Mouse (Mus musculus): ENCODE measurements around the gene Serpind1. TPM values are rescaled to one million over a fixed set of nuclear protein-coding genes. Genes with fewer than 3 reads are reported as not detected.

Serpind1 gene
- polyA plus RNA-seq (2012; rRNA removed): 102 and 121 TPM in 2 replicates

DNA sequence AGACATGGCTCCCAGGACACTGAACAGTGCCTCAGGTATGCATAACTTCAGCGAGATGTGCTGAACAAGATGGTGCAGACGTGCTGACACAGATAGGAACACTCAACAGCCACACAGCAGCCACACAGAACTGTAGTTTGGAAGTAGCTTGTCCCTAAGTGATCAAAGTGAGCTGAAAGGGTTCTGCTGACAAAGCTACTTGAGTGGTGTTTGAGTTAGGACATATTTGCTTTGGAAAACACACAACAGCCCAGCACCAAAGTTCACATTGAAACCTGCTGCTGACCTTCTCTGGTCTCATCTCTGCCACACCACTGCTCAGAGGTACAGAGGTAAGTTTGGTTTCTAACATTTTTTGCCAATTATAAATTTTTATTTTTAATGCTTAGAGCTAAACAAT is at the start of gene Serpind1:
Gene Serpind1 (plus strand): TSS at position 256 of the 400 bp plus-strand sequence.

Other genes starting within 250 kb of the Serpind1 start
- gene Ppil2, start 220.1 kb upstream of the Serpind1 start, polyA plus RNA-seq (2012; rRNA removed): 32.2 and 35.2 TPM in 2 replicates
- 23.3 and 23.4 TPM in 2 replicates for gene 2610318N02Rik, start 206.2 kb upstream of the Serpind1 start, polyA plus RNA-seq (2012; rRNA removed)
- 23.8 and 24.0 TPM in 2 replicates for gene Sdf2l1, start 199.0 kb upstream of the Serpind1 start, polyA plus RNA-seq (2012; rRNA removed)
- gene Ydjc, start 186.8 kb upstream of the Serpind1 start, polyA plus RNA-seq (2012; rRNA removed): 8.4 and 9.2 TPM in 2 replicates
- gene Ccdc116, start 184.1 kb upstream of the Serpind1 start, polyA plus RNA-seq (2012; rRNA removed): 0.76 and 0.99 TPM in 2 replicates
- gene Ube2l3, start 128.7 kb upstream of the Serpind1 start, polyA plus RNA-seq (2012; rRNA removed): 69.6 and 76.0 TPM in 2 replicates
- 0.03 TPM in 2 replicates for gene Rimbp3, start 122.8 kb upstream of the Serpind1 start, polyA plus RNA-seq (2012; rRNA removed)
- gene Hic2, start 97.8 kb upstream of the Serpind1 start, polyA plus RNA-seq (2012; rRNA removed): 2.0 and 2.4 TPM in 2 replicates
- 3.9 and 4.2 TPM in 2 replicates for gene Tmem191c, start 55.3 kb upstream of the Serpind1 start, polyA plus RNA-seq (2012; rRNA removed)
- 4.0 and 5.1 TPM in 2 replicates for gene Snap29, start 74.6 kb downstream of the Serpind1 start, polyA plus RNA-seq (2012; rRNA removed)
- 17.6 and 18.6 TPM in 2 replicates for gene Pi4ka, start 74.9 kb downstream of the Serpind1 start, polyA plus RNA-seq (2012; rRNA removed)
- 7.6 and 9.3 TPM in 2 replicates for gene Crkl, start 120.6 kb downstream of the Serpind1 start, polyA plus RNA-seq (2012; rRNA removed)
- 1.1 and 1.2 TPM in 2 replicates for gene Aifm3, start 158.2 kb downstream of the Serpind1 start, polyA plus RNA-seq (2012; rRNA removed)
- gene Lztr1, start 177.3 kb downstream of the Serpind1 start, polyA plus RNA-seq (2012; rRNA removed): 27.5 and 30.4 TPM in 2 replicates
- gene Thap7, start 199.8 kb downstream of the Serpind1 start, polyA plus RNA-seq (2012; rRNA removed): 18.2 and 20.8 TPM in 2 replicates
- 0.05 TPM in 1 of 2 replicates, not detected in the other for gene Lrrc74b, start 229.9 kb downstream of the Serpind1 start, polyA plus RNA-seq (2012; rRNA removed)
- gene P2rx6, start 230.5 kb downstream of the Serpind1 start, polyA plus RNA-seq (2012; rRNA removed): 0.05 and 0.06 TPM in 2 replicates